Mouse (Mus musculus): ENCODE measurements around the gene Exoc7.
"Not testable (repeated sequence)": the region's sequence is repeated elsewhere in the genome, so short reads cannot be mapped to it uniquely, and the experiment has no call there.

Exoc7 gene

DNA sequence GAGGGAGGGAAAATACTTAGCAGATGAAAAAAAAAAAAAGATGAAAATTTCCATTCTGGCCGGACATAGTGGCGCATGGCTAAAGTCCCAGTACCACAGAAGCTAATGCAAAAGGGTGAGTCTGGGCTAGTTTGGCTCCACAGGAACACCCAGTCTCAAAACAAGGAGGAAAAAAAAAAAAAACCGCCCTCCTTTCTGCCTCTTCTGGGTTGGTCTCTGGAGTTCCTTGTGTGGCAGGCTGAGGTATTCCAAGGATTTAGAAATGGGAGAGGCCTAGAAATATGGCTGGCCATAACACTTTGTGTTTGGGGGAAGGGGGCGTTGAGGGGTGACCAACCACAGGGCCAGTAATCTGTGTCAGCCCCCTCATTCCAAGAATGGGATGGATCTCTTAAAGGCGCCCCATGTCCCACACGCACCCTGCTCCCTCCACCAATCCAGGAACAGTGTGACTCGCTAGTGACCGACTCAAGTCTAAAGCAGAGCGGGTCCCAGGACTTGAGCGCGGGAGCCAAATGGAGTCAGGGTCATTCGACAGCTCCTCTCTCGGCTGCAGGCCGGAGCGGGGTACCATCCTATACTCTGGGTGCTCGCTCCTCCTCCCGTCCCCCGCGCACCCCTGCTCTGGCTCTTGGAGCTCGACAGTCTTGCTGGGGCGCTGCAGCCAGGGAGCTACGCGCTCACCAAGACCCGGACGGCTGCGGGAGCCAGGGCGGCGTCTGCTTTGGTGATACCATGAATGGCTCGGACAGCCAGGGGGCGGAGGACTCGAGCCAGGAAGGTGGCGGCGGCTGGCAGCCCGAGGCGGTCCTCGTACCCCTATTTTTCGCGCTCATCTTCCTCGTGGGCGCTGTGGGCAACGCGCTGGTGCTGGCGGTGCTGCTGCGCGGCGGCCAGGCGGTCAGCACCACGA, 26.0 kb downstream of the Exoc7 start, which contains the start of gene Galr2:
Gene Galr2, plus strand, starts transcription at position 189 of the 913 bp plus-strand sequence.
- no peak for DNase-seq (ENCODE audit: low spot score in 2 of 2)

DNA sequence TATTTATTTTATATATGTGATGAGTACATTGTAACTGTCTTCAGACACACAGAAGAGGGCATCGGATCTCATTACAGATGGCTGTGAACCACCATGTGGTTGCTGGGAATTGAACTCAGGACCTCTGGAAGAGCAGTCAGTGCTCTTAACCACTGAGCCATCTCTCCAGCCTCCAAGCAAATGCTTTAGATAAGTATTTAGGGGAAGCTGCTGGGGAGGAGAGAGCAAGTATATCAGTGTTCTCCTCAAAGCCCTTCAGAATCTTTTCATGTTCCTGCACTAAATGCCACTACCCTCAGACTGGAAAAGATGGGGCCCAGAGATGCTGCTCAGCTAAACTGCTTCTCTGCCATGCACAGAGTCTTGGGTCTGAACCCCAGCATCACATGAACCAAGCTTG, 29.8 kb downstream of the Exoc7 start:
- DNase-seq (ENCODE audit: low spot score in 2 of 2), result not testable (repeated sequence)

DNA sequence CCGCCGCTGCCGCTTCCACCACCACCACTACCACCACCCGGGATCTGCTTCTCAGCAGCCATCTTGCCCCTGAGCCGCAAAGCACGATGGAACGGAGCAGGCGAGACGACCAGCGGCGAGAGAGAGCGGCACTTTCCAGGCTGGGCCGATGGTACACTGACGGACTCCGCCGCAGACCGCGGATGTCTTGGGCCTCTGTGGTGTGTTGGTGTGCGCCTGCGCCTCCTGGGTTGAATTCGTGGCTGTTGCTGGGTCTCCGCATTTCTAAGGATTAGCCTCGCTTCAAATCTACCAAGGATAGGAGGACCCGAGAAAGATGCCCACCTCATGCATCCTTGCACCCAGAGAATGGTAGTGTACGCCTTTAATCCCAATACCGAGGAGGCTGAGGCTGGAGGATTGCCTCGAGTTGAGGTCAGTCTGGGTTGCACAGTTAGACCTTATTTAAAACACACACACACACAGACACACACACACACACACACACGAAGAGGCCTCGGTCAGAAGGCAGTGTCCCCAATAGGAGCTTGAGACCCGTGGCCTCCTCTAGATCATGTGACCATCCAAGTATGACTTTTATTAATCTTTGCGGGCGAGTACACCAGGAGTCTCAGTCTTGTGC, 32.9 kb downstream of the Exoc7 start, which contains the start of gene Srp68:
Gene Srp68, minus strand, starts transcription at position 173 of the 622 bp plus-strand sequence.
- peak; percentile 84 to 93 for DNase-seq (ENCODE audit: low spot score in 2 of 2)

DNA sequence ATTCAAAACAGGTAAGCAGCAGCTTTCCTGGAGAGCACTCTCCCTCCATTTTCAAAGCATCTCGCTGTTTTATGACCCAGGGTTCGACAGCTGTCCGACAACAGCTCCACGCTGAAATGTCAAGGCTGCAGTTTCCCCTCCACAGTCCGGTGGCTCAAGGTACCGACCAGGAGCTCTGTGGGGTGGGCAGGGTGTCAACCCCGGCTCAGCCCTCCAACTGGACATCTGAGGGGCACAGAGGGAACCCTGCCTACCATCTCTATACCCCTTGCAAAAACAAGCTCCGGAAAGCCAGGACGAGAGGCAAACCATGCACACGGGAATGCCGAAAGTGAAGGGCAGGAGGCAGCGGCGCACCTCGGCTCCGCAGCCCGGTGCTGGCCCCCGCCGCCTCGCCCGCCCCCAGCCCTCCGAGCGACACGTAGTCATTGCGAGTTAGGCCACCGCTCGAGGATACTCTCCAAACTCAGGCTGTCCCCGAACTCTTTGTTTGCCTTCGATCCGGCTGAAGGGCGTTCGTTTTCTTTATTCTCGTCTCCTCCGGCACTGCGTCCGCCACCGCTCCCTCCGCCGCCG, 33.5 kb downstream of the Exoc7 start:
- no peak for DNase-seq (ENCODE audit: low spot score in 2 of 2)

DNA sequence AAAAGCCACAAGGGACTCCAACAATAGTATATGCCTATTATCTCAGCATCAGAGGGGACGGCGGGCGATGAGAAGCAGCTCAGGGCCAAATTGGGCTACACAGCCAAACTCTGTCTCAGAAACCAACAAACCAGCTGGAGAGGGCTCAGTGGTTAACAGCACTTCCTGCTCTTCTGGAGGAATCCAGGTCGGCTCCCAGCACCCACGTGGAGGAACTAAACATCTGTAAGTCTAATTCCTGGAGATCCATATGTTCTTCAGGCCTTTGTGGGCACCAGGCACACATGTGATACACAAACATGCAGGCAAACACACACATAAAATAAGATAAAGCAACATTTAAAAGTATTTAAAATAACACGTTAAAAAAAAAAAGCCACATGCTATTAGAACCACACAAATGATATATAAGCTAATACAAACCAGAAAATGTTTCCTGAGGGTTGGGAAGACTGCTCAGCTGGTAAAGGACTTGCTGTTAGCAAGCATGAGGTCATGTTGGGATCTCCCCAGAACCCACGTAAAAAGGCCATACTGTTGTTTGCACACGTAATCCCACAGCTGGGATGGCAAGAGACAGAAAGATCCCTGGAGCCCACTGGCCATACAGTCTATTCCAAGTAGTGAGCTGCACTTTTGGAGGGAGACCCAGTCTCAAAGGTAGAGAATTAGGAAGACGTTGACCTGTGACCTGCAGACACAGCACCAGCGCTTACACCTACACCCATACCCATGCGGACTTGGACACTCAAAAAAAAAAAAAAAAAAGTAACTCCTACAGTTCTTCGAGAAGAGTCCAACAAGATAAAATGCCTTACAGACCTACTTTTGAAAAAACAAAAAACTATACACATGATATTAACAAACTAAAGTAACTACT, 34.2 kb downstream of the Exoc7 start:
- no peak for DNase-seq (ENCODE audit: low spot score in 2 of 2)

DNA sequence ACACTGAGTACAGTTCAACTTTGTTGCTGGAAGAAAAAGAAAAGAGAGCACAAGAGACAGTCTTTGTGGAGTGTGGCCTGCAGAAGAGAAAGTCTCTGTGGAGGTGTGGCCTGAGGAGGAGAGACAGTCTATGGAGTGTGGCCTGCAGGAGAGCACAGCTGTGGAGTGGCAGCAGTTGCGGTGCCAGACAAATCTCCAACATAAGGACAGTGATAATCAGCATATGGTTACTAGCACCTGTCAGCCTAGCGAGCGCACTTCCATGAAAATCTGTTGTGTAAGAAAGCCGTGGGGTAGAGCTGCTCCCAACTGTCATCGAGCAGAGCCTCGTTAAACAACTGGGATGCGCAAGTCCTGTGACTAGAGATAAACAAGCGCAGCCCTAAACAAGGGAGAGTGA, 37.5 kb downstream of the Exoc7 start:
- DNase-seq (ENCODE audit: low spot score in 2 of 2), result no peak

DNA sequence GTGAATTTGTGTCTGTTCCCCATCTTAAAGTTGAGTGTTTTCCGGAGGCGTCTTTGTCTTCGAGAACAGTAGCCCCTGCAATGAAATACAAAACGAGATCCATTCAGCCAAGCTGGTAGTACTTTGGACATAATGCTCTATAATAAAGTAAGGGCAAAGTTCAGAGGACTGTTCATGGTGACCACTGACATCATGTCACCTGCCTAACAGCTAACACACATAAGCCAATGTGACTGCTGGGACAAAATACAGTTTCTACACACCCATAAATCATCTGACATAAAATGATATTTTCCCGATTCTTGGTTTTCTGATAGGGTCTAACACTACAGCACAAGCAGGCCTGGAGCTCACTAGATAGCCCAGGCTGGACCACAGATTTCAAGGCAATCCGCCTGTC, 38.7 kb downstream of the Exoc7 start:
- DNase-seq (ENCODE audit: low spot score in 2 of 2), result no peak

DNA sequence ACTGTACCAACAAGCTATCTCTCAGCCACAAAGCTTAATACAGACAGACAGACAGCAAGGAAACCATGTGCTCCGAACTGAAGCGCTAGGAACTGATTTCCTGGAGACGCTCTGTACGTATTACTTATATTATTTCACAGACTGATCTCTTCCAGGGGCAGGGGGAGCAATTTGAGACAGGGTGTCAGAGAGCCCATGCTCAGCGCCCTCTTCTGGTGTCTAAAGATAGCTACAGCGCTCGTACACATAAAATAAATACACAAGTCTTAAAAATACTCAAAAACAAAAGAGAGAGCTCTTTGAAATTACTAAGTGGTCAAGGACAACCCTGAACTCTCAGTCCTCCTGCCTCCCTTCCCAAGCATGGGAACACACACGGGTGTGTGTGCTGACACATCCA, 39.4 kb downstream of the Exoc7 start:
- no peak for DNase-seq (ENCODE audit: low spot score in 2 of 2)

DNA sequence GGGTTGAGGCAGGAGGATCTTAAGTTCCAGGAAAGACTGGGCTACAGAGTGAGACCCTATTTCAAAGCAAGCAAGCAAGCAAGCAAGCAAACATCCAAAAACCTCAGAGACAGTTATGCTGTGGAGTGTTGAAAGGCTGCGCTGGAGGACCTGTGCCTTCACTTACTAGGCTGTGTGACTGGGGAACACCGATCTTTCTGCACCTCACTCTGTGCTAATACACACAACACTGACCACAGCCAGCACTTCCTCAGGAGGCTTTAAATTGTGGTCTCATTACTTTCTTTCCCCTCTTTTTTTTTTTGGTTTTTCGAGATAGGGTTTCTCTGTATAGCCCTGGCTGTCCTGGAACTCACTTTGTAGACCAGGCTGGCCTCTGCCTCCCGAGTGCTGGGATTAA, 41.2 kb downstream of the Exoc7 start:
- no peak for DNase-seq (ENCODE audit: low spot score in 2 of 2)

DNA sequence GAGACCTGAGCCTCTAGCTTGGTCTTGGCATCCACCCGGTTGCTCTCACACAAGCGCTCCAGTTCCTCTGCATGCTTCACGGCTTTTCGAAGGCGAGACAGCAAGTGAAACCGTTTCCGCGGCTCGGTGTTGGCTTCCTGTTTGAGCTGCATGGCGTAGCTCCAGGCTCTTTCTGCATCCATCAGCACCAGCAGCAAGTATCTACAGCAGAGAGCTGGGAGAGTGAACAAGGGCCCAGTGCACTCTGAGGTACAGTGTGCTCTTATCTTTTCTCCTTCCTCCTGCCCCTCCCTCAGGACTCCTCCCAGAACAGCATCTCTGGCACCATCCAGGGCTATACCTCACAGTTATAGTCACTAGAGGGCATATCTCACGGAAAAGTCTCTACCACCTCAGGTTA, 41.7 kb downstream of the Exoc7 start:
- DNase-seq (ENCODE audit: low spot score in 2 of 2), result no peak

DNA sequence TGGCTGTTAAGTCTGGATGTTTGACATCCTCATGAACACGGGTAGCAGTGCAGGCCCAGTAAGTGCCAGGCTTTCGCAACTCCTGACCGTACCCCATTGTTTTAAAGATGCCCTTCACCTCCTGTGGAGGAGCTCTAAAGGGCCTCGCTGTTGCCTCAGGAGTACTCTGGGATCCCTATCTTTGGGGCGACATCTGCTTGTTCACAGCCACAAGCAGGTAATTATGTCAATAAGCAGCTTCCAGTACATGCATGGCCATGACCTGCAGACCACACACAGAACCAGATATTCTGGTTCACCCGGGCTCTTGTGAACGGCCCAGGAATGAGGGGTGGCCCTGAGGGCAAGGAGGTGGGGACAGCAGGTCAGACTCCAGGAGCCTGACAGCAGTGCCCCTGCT, 46.8 kb downstream of the Exoc7 start:
- peak; percentile 69 to 77 for DNase-seq (ENCODE audit: low spot score in 2 of 2)

DNA sequence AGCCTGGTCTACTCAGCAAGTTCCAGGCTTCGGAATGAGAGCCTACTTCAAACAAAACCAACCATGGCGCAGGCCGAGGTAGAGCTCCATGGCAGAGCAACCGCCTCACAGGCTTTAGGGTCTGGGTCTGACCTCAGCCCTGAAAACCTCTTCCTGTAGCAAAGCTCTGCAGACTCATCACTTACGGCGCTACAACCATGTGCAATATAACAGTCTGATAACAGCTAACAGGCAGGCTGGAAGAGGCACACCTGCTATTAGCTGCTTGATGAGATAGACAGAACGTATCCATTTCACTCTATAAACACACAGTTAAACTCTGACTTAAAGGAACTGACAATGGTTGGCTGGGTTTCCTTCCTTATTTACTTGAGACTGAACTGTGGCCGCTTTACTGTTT, 47.6 kb downstream of the Exoc7 start:
- DNase-seq (ENCODE audit: low spot score in 2 of 2), result no peak

DNA sequence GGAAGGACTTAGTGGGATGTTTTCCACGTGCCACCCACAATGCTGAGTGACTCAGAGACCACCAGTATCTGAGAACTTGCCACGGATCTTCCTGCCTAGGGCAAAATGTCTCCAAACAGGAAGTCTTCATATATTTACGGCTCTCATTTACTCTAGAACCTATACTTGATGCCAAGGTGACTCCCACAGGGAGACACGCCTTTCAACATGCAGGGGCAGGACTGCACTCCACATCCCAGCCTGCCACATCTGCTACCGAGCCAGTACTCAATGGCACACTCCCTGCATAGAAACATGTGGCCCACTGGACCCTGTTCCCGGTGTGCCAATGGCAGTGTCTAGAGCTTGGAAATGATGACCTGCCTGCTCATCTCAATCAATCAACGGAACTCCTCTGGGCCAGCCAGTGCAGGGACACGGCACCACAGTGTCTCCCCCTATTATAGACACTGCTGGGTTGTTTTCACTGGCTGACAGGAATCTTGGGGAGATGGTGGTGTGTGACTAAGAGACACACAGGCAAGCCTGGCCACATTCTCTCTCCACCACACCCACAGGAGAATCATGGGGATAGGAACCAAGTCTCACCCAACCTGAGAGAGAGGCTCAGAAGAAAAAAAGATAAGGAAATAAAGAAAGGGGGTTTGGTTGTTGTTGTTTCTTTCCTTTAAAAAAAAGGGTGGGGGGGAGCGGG, 50.9 kb downstream of the Exoc7 start:
- peak in 1 of 2 experiments; percentile 49 for DNase-seq (ENCODE audit: low spot score in 2 of 2)

DNA sequence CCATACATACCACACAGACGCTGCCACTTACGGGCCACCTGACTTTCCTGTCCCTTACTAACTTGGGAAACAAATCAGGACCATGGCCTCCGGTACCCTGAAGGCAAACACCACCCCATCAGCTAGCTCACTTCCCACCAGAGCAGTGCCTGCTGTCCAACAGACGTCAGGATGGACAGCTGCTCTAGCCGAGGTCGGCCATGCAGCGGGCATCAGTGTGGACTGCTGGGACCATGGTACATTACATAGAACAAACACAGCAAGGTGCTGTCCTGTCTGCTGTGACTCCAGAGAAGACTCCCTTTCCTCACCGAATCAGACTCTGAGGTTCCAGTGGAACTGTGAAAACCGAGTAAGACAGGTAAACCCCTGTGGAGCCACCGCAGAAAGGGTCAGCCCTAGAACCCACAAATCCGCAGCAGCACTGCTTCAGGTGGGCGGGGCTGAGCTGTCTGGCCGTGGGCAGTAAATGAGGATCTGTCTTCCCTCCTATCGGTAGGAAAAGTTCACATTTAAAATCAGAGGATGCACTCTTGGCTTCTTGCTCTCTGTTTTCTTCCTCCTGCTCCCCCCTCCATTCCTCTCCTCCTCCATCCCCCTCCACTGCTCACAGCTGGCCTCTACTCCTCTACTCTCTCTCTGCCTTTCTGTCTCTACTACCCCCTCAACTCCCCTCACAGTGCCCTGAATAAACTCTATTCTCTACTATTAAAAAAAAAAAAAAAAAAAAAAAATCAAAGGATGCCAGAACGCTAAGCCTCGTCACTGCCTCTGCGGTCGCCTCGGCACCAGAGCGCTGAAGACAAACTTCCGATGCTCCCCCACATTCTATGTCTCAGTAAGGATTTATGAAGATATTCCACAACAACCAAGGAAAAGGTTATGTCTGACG, 51.7 kb downstream of the Exoc7 start:
- no peak for DNase-seq (ENCODE audit: low spot score in 2 of 2)

DNA sequence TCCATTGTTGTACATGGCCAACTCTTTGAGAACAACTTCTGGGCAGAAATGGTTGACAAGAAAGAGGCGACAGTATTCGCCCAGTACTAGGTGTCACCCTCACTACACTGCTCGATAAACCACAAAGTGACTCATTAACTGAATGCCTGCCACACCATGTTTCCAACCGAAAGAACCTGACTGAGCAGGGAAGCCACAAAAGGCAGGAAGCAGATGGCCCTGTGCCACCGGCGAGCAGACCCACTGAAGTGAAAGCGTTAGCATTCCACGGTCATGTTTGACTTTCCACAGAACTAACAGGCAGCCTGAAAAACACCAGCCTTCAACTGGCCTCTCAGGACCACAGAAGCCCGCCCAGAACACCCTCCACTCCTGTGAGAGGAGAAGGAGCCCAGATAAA, 52.4 kb downstream of the Exoc7 start:
- peak in 1 of 2 experiments; percentile 45 for DNase-seq (ENCODE audit: low spot score in 2 of 2)

DNA sequence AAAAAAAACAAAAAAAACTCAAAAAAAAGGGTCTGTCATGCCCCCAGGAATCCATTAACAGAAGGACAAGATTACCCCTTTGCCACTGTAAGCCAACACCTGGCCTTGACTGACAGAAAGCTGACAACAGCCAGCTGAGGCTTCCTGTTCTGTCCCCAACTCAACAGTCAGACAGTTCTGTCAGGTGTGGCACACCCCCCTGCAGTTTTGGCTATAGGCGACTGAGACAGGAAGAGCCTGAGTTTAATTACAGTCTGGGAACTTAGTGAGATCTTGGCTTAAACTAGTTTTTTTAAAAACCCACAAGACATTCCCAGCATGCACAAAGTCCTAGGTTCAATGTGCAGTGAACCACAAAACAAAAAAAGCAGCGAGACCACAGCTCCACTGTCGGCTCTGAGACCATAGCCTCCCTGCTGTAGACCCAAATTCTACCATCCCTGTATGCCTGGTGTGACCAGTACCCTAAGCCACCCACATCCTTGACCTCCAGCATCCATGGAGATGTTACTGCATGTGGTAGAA, 53.9 kb downstream of the Exoc7 start:
- no peak for DNase-seq (ENCODE audit: low spot score in 2 of 2)

DNA sequence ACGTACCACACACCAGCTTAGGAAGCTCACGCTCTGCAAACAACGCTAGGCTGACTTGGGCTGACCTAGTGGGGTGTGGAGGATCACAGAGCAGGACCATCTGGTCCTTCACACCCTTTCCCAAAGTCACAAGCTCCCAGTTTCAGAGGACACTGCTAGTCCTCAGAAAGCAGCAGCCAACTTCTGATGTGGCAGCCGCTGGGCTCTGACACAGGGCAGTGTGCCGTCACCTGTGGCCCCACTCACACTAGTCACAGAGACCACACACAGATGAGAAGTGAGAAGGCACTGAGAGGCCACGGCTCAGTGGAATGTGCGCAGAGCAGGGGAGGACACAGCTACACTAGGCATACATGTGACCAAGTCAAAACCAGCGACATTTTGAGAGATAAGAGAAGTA, 56.1 kb downstream of the Exoc7 start:
- DNase-seq (ENCODE audit: low spot score in 2 of 2), result no peak

DNA sequence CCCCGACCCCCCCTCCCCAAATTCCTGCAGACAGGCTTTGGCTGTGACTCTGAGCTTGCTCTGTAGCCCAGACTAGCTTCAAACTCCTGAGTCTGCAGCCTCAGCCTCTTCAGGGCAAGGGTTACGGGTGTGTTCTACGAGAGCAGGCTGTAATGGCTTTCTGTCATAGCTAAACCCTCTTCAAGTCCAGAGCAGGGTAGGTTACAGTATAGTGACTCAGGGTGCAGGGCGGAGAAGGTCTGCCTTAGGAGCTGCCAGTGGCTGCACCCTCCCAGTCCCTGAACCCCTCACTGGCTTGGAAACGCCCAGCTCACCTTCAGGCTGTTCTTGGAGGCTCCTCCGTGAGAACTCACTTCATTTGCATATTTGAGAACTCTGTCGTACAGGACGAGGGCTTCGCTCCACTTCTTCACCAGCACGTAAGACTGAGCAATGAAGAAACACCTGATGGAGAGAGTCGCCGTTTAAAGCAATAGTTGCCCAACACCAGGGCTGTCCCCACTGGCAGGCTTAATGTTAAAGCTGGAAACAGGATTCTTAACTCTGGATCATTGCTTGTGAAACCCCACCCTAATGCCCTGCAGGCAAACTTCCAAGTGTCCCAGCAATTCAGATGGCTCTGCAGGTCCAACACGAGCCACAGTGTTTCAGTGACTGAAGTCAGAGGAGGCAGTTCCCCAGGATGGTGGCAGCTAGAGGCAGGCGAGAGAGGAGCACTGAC, 59.4 kb downstream of the Exoc7 start:
- no peak for DNase-seq (ENCODE audit: low spot score in 2 of 2)

DNA sequence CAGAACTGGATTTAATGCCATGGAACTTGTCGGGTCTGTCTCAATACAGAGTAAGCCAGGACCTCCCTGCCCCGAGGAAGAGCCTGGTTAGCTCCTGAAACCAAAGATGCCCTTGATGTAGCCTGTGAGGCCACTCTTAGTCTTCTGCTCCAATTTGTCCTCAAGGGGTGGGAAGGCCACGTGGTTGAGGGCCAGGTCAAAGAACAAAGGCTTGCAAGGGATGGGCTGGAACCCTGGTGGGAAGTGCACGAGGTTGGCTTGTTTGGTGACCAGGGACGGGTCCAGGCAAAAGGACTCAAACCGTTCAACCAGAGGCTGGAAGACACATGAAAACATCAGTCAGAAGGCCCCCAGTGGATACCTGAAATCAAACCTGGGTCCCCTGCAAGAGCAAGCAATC, 61.4 kb downstream of the Exoc7 start:
- DNase-seq (ENCODE audit: low spot score in 2 of 2), result no peak

All from urinary bladder, postnatal 36 days (tissue).